Mouse (Mus musculus) embryo, embryonic 10.5 days (tissue): ENCODE results near the gene Taf6l.
"Not testable (repeated sequence)": the region's sequence is repeated elsewhere in the genome, so short reads cannot be mapped to it uniquely, and the experiment has no call there.

Experiments
- DNase-seq: peaks from one replicate; pipeline ENCODE4 v3.0.0-alpha.2; 2015; ENCODE audit warnings: low spot score

Gene Taf6l

DNA sequence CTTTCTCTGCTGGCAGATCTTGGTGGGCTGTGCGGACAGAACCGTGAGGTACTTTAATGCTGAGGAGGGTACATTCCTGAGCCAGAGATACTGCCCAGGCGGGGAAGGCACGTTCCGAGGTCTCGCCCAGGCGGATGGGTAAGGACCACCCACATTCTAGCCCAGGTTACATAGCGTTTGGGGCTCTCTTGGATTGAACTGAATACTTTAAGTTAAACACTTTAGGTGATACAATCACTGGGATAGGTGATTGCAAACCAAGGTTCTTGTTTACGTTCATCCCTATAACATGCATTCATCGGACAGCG lies 50.1 kb downstream of the Taf6l start:
- DNase-seq = peak; percentile 46

DNA sequence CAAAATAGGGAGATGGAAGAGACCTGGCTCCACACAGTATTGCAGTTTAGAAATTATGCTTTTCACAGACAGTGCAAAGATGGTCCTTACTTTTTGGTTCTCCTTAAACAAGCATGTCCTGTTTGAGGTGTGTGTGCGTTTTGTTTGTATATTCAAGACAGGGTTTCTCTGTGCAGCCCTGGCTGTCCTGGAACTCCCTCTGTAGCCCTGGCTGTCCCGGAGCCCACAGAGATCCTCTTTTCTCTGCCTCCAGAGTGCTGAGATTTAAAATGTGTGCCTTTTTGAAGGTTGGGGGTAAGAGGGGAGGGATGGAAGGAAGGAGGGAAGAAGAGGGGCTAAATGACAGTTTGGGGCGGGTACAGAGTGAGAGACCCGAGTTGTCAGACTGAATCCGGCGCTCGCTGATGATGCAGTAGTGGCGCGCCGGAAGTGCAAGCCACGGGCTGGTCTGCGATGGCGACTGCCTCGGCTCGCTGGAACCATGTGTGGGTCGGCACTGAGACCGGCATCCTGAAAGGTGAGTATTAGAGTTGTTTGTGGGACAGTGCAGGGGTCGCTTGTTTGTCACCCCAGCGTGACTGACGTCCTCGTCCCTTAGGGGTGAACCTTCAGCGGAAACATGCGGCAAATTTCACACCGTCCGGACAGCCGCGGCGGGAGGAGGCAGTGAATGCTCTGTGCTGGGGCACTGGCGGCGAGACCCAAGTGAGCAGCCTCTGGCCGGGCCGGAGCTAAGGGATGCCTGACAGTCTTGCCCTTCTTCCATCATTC lies 50.6 kb downstream of the Taf6l start, which contains the start of gene Wdr74:
Wdr74 (plus strand) TSS at position 439 of the 771 bp plus-strand sequence.
- peak; percentile 96 for DNase-seq

DNA sequence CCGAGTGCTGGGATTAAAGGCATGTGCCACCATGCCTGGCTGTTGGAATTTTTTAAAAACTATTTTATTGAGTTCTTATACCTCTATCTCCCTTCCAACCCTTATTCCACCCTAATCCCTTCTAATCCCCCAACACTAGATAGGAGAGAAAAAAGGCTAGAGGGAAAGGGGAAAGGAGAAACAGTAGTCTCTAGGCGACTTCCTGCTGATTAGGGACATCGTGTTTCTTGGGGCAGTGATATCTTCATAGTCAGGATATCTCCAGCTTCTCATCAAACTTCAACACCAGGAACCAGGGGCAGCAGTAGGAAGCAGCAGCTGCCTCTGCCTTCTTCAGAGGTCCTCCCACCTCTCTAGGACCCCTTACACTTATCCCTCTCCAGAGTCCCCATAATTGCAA lies 51.9 kb downstream of the Taf6l start:
- DNase-seq = no peak

DNA sequence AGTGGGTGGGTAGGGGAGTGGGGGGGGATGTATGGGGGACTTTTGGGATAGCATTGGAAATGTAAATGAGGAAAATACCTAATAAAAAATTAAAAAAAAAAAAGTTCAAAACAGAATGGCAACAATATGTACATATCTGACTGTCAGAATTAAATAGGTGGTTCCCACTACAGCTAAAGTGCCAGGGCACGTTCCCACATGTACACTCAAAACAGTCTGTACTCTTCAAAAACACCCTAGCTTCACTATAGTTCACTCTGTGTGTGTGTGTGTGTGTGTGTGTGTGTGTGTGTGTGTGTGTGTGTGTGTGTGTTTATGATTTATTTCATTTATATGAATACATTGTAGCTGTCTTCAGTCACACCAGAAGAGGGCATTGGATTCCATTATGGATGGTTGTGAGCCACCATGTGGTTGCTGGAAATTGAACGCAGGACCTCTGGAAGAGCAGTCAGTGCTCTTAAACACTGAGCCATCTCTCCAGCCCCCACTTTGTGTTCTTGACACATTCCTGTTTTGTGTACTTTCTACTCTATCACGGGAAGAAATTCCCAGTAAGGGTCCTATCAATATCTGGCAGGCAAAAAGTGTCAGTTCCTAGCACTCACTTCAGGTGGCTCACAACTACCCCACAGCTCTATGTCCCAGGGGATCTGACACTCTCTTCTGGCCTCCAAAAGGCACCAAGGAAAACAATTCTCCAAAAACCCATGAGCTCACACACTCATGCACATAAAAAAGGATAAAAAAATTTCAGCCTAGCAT lies 57.7 kb downstream of the Taf6l start:
- DNase-seq = not testable (repeated sequence)

DNA sequence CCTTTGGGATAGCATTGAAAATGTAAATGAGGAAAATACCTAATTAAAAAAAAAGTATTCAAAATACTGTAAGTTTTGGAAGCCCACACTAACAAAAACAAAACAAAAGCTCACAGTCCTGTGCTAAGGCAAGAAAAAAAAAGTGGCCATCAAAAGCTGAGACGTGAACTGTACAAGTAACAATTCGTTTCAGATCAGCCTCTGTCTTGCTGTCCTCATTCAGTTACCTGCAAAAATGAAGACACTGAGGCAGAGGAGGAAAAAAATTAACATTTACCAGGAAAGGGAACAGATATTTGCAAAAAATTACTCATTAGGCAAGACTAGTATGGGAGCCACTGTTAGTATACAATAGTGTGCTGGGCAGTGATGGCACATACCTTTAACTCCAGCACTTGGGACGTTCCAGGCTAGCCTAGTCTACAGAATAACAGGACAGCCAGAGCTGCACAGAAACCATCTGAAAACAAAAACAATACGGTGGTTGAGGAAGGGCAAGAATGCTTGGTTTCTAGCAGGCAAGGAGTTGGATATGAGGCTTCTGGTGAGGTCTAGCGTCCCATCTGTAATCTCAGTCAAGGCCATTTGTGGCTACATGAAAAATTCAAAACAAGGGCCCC lies 58.6 kb downstream of the Taf6l start:
- peak; percentile 19 for DNase-seq

DNA sequence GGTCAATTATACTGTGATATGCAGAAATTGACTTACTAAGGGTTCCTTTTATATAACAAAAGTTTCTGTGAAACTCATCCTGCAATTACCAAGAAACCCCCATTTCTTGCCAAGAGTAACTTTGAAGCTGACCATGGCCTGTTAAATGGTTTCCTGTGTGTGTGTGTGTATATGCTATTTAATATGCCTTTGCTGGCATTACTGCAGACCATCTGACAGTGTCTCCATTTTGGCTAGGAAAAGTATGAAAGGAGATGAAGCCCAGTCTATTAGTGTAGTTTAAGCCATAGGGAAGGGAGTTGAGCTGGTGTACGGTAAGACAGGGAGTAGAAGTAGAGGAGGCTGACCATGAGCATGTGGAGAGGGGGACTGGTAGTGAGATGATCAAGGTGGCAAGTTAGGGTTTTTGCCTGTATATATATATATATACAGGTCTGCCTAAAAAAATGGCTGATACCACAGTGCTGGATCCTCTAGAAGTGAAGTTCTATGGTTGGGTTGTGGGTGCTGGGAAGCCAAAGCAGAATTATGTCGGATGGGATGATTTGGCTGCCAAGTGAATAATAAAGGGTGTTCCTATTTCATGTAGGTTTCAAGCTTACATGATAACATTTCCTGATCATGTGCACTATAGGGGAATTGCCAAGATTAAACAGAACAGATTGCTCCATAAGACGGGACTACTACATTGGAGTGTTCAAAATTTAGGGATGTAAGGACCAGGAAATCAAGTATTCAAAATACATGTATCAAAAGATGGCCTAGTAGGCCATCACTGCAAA lies 59.4 kb downstream of the Taf6l start:
- peak; percentile 32 for DNase-seq

DNA sequence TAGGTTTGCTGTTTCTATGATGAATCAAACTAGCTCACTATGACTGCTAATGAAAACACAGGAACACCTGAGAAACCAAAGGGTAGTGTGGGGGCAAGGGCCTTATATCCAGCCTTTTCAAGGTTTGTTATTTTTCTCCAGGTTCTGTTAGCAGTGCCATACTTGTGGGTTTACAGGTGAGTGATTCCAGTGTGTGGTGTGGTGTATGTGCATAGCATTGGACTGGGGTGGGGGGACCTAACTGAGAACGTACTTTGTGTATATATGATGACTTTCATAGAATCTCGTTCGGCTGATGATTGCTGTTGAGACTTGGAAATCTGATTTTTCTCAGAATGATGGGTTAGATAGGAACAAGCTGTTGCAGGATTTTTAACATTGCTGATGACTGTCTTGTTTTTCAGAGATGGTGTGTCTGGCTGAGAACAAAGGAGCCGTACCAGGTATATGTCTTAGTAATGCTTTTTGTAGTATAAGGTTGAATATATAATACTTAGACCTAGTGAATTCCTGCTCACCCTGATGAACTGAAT lies 61.1 kb downstream of the Taf6l start:
- no peak for DNase-seq
